Mouse (Mus musculus): ENCODE measurements around the gene Atp13a3. TPM values are rescaled to one million over a fixed set of nuclear protein-coding genes. Genes with fewer than 3 reads are reported as not detected.

Gene Atp13a3
- polyA plus RNA-seq, 1 experiment from 2014 or later: 12.0 TPM

- Histone ChIP-seq H3K4me2 (ENCODE audit: low read depth, low read length) (no peak overlapping the region), H3K4me3 (replicated peaks; ENCODE audit: low read length) (no peak overlapping the region), H3K9me3 (replicated peaks; ENCODE audit: control insufficient read depth, low read length) (no peaks in the 10 kb centered on the region), H3K4me1 (ENCODE audit: control insufficient read depth, insufficient read depth, low read length) (peaks cover 4% of the 10 kb centered on the region; the same call in 1 of the 2 replicates), H3K27ac (ENCODE audit: low read length) (no peak overlapping the region), H3K36me3 (ENCODE audit: control insufficient read depth, insufficient read depth, low read length) (no peaks in the 10 kb centered on the region), H3K27me3 (ENCODE audit: control insufficient read depth, insufficient read depth, low read length) (peaks cover 13% of the 10 kb centered on the region), H3K9ac (ENCODE audit: low read length) (no peak overlapping the region)
- ATAC-seq (ENCODE audit: insufficient read depth, low FRiP score): no peak
- WGBS: 72% methylated on average over 2 of the region's 2 CpGs
These were observed 102.4 kb downstream of the Atp13a3 start for GRCm38 (mm10) chr16:30303411-30303810.

- ATAC-seq (ENCODE audit: insufficient read depth, low FRiP score): no peak
- no peaks in the 10 kb centered on the region for H3K36me3 ChIP-seq (ENCODE audit: control insufficient read depth, insufficient read depth, low read length)
- H3K4me2 ChIP-seq (ENCODE audit: low read depth, low read length): no peak overlapping the region
- H3K4me3 ChIP-seq (replicated peaks; ENCODE audit: low read length): no peak overlapping the region
- H3K9me3 ChIP-seq (replicated peaks; ENCODE audit: control insufficient read depth, low read length): no peaks in the 10 kb centered on the region
- H3K4me1 ChIP-seq (ENCODE audit: control insufficient read depth, insufficient read depth, low read length): no peaks in the 10 kb centered on the region
- H3K27me3 ChIP-seq (ENCODE audit: control insufficient read depth, insufficient read depth, low read length): peaks cover 7% of the 10 kb centered on the region
- 87% methylated on average over 6 of the region's 6 CpGs for WGBS
- no peak overlapping the region for H3K9ac ChIP-seq (ENCODE audit: low read length)
- no peak overlapping the region for H3K27ac ChIP-seq (ENCODE audit: low read length)
These were observed 103.1 kb downstream of the Atp13a3 start for GRCm38 (mm10) chr16:30302686-30303085.

GRCm38 (mm10) chr16:30299711-30300277 lies 106.0 kb downstream of the Atp13a3 start:
- H3K27ac ChIP-seq (ENCODE audit: low read length): no peak overlapping the region

GRCm38 (mm10) chr16:30297450-30297849 lies 108.3 kb downstream of the Atp13a3 start:
- H3K36me3 ChIP-seq (ENCODE audit: control insufficient read depth, insufficient read depth, low read length): no peaks in the 10 kb centered on the region
- H3K9ac ChIP-seq (ENCODE audit: low read length): no peak overlapping the region
- no peak for ATAC-seq (ENCODE audit: insufficient read depth, low FRiP score)
- H3K4me2 ChIP-seq (ENCODE audit: low read depth, low read length): no peak overlapping the region
- no peaks in the 10 kb centered on the region for H3K27me3 ChIP-seq (ENCODE audit: control insufficient read depth, insufficient read depth, low read length)
- WGBS: 84% methylated on average over 7 of the region's 7 CpGs
- H3K27ac ChIP-seq (ENCODE audit: low read length): no peak overlapping the region
- no peaks in the 10 kb centered on the region for H3K9me3 ChIP-seq (replicated peaks; ENCODE audit: control insufficient read depth, low read length)
- no peak overlapping the region for H3K4me3 ChIP-seq (replicated peaks; ENCODE audit: low read length)
- H3K4me1 ChIP-seq (ENCODE audit: control insufficient read depth, insufficient read depth, low read length): no peaks in the 10 kb centered on the region

More at GRCm38 (mm10) chr16:30299711-30300277, 106.0 kb downstream of the Atp13a3 start:
- Histone ChIP-seq H3K27me3 (ENCODE audit: control insufficient read depth, insufficient read depth, low read length) (no peaks in the 10 kb centered on the region), H3K9me3 (replicated peaks; ENCODE audit: control insufficient read depth, low read length) (no peaks in the 10 kb centered on the region), H3K4me1 (ENCODE audit: control insufficient read depth, insufficient read depth, low read length) (no peaks in the 10 kb centered on the region), H3K4me3 (replicated peaks; ENCODE audit: low read length) (no peak overlapping the region), H3K36me3 (ENCODE audit: control insufficient read depth, insufficient read depth, low read length) (no peaks in the 10 kb centered on the region), H3K4me2 (ENCODE audit: low read depth, low read length) (no peak overlapping the region), H3K9ac (ENCODE audit: low read length) (no peak overlapping the region)
- 63% methylated on average over 10 of the region's 10 CpGs for WGBS
- no peak for ATAC-seq (ENCODE audit: insufficient read depth, low FRiP score)

- 82% methylated on average over 11 of the region's 11 CpGs for WGBS
These were observed 109.0 kb downstream of the Atp13a3 start for GRCm38 (mm10) chr16:30296601-30297275.

GRCm38 (mm10) chr16:30295106-30295505 lies 110.7 kb downstream of the Atp13a3 start:
- WGBS: 86% methylated on average over 7 of the region's 7 CpGs
- no peak for ATAC-seq (ENCODE audit: insufficient read depth, low FRiP score)

More at GRCm38 (mm10) chr16:30296601-30297275, 109.0 kb downstream of the Atp13a3 start:
- H3K4me1 ChIP-seq (ENCODE audit: control insufficient read depth, insufficient read depth, low read length): no peaks in the 10 kb centered on the region
- H3K27me3 ChIP-seq (ENCODE audit: control insufficient read depth, insufficient read depth, low read length): no peaks in the 10 kb centered on the region
- no peaks in the 10 kb centered on the region for H3K9me3 ChIP-seq (replicated peaks; ENCODE audit: control insufficient read depth, low read length)
- H3K4me3 ChIP-seq (replicated peaks; ENCODE audit: low read length): no peak overlapping the region
- ATAC-seq (ENCODE audit: insufficient read depth, low FRiP score): no peak
- no peaks in the 10 kb centered on the region for H3K36me3 ChIP-seq (ENCODE audit: control insufficient read depth, insufficient read depth, low read length)
- no peak overlapping the region for H3K9ac ChIP-seq (ENCODE audit: low read length)
- no peak overlapping the region for H3K4me2 ChIP-seq (ENCODE audit: low read depth, low read length)
- H3K27ac ChIP-seq (ENCODE audit: low read length): no peak overlapping the region

GRCm38 (mm10) chr16:30290436-30290835 lies 115.3 kb downstream of the Atp13a3 start:
- H3K27me3 ChIP-seq (ENCODE audit: control insufficient read depth, insufficient read depth, low read length): no peaks in the 10 kb centered on the region
- H3K9me3 ChIP-seq (replicated peaks; ENCODE audit: control insufficient read depth, low read length): no peaks in the 10 kb centered on the region
- H3K4me1 ChIP-seq (ENCODE audit: control insufficient read depth, insufficient read depth, low read length): no peaks in the 10 kb centered on the region
- H3K36me3 ChIP-seq (ENCODE audit: control insufficient read depth, insufficient read depth, low read length): no peaks in the 10 kb centered on the region
- H3K9ac ChIP-seq (ENCODE audit: low read length): no peak overlapping the region
- H3K4me3 ChIP-seq (replicated peaks; ENCODE audit: low read length): no peak overlapping the region
- ATAC-seq (ENCODE audit: insufficient read depth, low FRiP score): no peak
- H3K27ac ChIP-seq (ENCODE audit: low read length): no peak overlapping the region
- WGBS: 65% methylated on average over 6 of the region's 6 CpGs
- no peak overlapping the region for H3K4me2 ChIP-seq (ENCODE audit: low read depth, low read length)

More at GRCm38 (mm10) chr16:30295106-30295505, 110.7 kb downstream of the Atp13a3 start:
- no peak overlapping the region for H3K9ac ChIP-seq (ENCODE audit: low read length)
- H3K27ac ChIP-seq (ENCODE audit: low read length): no peak overlapping the region
- no peak overlapping the region for H3K4me3 ChIP-seq (replicated peaks; ENCODE audit: low read length)
- no peaks in the 10 kb centered on the region for H3K4me1 ChIP-seq (ENCODE audit: control insufficient read depth, insufficient read depth, low read length)
- no peak overlapping the region for H3K4me2 ChIP-seq (ENCODE audit: low read depth, low read length)
- no peaks in the 10 kb centered on the region for H3K9me3 ChIP-seq (replicated peaks; ENCODE audit: control insufficient read depth, low read length)
- H3K36me3 ChIP-seq (ENCODE audit: control insufficient read depth, insufficient read depth, low read length): no peaks in the 10 kb centered on the region
- H3K27me3 ChIP-seq (ENCODE audit: control insufficient read depth, insufficient read depth, low read length): no peaks in the 10 kb centered on the region

- no peak for ATAC-seq (ENCODE audit: insufficient read depth, low FRiP score)
- 77% methylated on average over 4 of the region's 4 CpGs for WGBS
- H3K36me3 ChIP-seq (ENCODE audit: control insufficient read depth, insufficient read depth, low read length): no peaks in the 10 kb centered on the region
- peaks cover 13% of the 10 kb centered on the region for H3K27me3 ChIP-seq (ENCODE audit: control insufficient read depth, insufficient read depth, low read length)
- H3K27ac ChIP-seq (ENCODE audit: low read length): no peak overlapping the region
- H3K9me3 ChIP-seq (replicated peaks; ENCODE audit: control insufficient read depth, low read length): no peaks in the 10 kb centered on the region
- no peak overlapping the region for H3K9ac ChIP-seq (ENCODE audit: low read length)
- no peak overlapping the region for H3K4me3 ChIP-seq (replicated peaks; ENCODE audit: low read length)
- H3K4me2 ChIP-seq (ENCODE audit: low read depth, low read length): no peak overlapping the region
- H3K4me1 ChIP-seq (ENCODE audit: control insufficient read depth, insufficient read depth, low read length): peaks cover 8% of the 10 kb centered on the region; the same call in 1 of the 2 replicates
These were observed 120.1 kb downstream of the Atp13a3 start for GRCm38 (mm10) chr16:30285701-30286100.

GRCm38 (mm10) chr16:30283743-30284337 lies 121.9 kb downstream of the Atp13a3 start:
- Histone ChIP-seq H3K27ac (ENCODE audit: low read length) (no peak overlapping the region), H3K9me3 (replicated peaks; ENCODE audit: control insufficient read depth, low read length) (no peaks in the 10 kb centered on the region), H3K4me1 (ENCODE audit: control insufficient read depth, insufficient read depth, low read length) (peaks cover 11% of the 10 kb centered on the region; the same call in 1 of the 2 replicates), H3K36me3 (ENCODE audit: control insufficient read depth, insufficient read depth, low read length) (no peaks in the 10 kb centered on the region), H3K4me2 (ENCODE audit: low read depth, low read length) (peak overlapping the region; percentile 42), H3K4me3 (replicated peaks; ENCODE audit: low read length) (peak overlapping the region; percentile 7; the same call in 1 of the 2 replicates), H3K27me3 (ENCODE audit: control insufficient read depth, insufficient read depth, low read length) (peaks cover 13% of the 10 kb centered on the region), H3K9ac (ENCODE audit: low read length) (0 out of 2 replicates have a peak overlapping the region, but pooled peaks have one; percentile 27)
- peak; percentile 45; the same call in 1 of the 2 replicates for ATAC-seq (ENCODE audit: insufficient read depth, low FRiP score)
- WGBS: 1% methylated on average over 15 of the region's 15 CpGs
